Mouse (Mus musculus) cerebellum, postnatal 4 days (tissue): ENCODE measurements around the gene Erc2.

Source experiments
- DNase-seq, 2 experiments: peaks; one replicate each; pipeline ENCODE4 v3.0.0; 2022; ENCODE audit warnings: low spot score in 2 of 2, mixed read lengths in 1 of 2

Gene Erc2

DNA sequence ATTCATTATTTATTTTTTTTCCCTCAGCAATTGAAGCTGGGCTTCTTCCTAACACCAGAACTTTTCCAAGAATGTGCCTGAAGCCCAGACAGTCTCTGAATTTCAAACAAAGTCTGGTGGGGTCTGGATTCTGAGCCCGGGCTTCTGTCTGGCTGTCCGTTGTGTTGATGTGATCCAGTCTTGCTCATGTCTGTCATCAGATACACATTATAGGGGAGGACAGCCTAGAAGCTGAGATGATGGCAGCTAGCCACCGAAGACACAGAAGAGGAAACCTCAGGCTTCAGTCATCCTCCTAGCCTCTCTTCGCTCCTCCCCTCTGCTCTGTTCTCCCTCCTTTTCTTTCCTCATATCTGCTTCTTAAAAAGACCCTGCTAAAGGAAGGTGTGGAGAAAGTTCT lies 551.5 kb downstream of the Erc2 start:
- no peak for DNase-seq

DNA sequence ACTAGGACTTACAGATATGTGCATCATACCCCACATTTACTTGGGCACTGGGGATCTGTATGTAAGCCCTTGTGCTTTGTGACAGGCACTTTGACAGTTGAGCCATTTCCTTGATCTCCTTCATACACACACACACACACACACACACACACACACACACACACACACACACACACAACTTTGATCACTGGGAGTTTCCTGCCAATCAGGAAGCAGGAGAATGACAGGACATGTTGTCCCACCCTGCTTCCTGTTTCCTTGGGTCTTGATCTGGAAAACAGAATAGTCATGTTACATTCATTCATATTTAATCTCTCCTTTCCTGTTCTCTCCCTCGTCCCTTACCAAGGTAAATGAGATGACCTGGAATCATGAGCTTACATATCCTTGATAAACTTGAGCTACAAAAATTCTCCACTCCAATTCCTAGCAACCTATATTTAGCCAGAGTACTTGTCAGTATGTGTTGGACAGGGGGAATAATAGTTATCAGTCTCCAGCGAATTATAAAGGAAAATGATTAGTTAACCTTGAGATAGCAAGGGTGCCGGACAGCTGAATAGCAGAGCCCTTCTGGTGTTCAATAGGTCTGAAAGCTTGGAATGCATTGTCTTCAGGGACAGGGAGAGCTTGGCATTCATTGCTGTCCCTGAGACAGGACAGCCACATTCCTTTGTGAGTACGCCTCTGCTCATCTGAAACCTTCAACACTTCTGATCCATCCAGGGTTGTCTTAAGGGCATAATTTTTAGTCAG lies 559.0 kb downstream of the Erc2 start:
- no peak for DNase-seq

DNA sequence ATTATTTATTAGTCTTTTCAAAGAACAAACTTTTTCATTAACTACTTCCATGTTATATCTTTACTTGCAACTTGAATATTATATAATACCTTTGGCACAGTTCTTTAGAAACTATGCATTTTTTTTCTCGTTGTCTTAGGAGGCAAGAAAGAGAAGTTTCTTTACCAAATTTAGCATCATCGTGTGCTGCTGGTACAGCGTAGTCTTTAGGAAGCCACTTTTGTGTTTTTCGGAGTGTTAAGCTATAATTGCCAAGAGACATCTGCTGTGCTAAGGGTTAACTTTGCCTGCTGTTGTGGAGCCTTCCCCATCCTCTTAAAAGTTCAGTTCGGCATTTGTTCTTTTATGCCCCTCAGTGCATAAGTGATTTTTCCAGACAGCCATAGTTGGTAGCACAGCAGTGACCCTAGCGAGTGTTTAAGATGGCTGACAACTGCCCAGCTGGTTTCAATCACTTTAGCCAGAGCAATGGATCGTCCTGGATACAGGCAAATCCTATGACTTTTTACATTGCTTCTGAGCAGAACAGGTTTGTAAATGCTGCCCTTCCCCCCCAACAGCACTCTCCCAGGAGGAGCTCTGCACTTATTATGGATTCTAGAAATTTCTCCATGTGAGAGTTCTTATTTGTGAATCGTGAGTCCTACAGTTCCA lies 570.6 kb downstream of the Erc2 start:
- no peak for DNase-seq

DNA sequence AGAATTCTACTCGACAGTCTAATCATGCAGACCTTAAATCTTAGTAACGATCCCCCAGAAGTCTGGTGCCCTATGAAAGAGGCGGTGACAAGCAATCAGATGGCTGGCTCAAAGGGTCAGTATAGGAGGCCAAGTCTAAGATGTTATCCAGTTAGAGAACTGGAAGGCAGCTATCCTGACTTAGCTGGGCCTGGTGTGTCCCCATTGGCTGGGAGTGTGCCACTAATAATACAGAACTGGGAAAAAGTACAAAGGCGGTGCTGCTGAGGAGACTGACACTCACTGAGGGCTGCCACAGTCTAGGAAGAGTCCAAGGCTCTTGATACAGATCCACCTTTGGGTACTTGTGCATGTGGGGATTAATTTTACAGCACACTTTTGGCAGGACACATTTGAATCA lies 581.6 kb downstream of the Erc2 start:
- DNase-seq, result no peak

DNA sequence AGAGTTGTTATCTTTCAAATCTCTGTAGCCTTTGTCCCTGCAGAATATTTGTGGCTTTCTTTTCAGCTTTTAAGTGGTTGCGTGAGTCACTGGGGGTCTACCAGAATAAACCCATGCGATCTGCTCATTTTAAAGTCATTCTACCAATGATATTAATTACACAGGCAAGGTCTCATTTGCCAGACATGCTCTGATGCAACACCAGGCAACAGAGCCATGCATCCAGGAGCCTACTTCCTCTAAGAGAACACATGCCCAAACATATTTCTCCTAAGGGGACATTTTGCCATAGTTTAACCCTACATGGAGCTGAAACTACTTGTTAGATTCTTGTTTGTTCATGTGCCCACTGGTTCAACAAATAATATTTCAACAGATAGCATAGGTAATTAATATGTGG lies 584.1 kb downstream of the Erc2 start:
- no peak for DNase-seq

DNA sequence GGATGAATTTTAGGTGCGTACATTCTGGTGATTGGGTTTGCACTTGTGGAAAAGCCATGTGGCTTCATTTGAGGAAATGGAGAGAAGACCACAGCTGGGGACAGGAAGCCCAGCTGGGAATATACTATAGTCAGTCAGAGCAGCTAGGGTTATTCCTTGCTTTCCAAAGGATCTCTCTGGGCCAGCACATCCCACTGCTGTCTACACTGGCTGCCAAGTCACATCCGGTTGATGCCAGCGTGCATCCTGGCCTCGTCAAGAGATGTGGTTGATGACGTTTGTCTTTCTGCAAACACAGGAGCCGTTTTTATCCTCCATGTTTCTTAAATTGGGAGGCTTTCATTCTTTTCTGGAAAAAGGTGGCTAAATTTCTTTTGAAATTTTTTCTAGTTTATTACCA lies 603.3 kb downstream of the Erc2 start:
- DNase-seq, result no peak

DNA sequence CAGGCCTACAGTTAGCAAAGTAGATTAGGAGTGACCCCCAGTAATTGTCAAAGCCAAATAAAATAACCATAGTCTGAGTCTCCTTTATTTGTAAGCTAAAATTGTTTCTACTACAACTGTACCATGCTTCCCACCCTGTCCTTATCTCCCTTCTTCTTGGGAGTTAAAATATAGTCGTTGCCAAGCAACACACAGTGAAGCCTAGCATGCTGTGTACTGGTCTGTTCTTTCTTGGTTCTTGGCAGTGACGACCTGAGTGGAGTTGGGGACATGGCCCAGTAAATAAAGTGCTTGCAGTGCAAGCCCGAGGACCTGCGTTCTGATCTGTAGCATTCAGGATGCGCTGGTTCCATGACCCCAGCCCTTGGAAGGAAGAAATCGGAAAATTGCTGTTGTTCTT lies 608.3 kb downstream of the Erc2 start:
- no peak for DNase-seq

DNA sequence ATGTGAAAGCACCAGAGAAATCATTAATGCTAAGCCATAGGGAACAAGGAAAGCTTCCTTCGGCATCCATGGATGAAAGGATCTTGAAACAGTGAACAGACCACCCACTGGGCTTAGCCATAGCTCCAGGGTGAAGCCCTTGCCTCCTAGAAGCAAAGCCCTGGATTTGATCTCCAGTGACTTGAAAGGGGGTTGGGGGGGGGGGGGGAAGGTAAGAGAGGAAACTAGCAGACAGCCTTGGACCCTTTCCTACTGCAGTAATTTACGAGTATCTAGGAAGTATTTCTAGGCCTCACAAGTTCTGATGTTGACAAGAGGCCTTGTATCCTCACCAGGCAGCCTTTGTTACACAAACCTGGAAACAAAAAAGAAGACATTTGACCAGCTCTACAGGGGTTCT lies 609.0 kb downstream of the Erc2 start:
- DNase-seq, result no peak

DNA sequence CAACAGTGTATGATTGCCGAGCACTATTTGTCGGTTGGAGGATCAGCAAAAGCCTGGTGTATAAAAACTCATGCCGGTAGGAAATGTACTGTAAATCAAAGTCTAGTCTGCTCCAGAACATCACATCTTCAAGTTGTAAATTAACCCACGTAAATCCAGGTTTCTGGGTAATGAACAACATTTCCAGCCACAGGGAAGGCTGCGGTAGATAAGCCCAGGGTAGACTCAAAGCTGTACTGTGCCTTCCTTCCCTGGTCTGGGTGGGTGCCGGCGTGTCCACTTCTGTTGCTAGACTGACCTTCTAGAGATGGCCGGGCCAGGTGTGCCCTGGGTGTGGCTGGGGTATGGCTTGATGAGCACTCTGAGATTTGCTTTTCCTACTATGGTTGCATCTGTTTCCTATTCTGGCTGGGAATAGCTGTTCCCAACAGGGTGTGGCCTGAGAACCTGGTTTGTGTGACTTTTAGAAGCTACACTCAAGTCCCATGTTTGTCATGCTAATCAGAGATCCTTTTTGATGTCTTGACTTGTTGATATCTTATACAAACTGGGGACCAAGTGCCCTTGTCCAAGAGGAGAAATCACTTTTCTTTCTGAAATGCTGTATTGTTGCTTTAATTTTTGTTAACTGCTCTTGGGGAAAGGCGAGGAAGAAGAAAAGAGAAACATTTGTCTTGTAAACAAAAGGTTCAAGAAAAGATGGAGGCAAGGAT lies 616.3 kb downstream of the Erc2 start:
- DNase-seq, result no peak

DNA sequence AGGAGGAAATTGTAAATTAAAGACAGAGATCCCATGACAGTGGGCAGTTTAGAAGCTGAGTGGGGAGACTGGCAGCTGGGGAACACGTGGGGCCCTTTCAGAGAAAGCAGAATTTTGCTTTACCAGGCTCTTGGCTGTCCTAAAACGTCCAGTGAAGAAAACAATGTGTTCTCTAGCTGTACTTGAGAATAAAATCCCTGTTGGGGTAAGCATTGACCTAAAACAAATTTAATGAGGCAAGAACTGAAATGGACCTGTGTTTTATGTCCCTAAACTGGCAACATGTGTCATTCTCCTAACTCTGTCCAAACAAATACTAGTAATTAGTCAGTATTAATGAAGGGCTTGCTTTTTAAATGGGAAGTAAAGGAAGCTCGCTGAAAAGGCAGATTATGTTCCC lies 617.9 kb downstream of the Erc2 start:
- no peak for DNase-seq

DNA sequence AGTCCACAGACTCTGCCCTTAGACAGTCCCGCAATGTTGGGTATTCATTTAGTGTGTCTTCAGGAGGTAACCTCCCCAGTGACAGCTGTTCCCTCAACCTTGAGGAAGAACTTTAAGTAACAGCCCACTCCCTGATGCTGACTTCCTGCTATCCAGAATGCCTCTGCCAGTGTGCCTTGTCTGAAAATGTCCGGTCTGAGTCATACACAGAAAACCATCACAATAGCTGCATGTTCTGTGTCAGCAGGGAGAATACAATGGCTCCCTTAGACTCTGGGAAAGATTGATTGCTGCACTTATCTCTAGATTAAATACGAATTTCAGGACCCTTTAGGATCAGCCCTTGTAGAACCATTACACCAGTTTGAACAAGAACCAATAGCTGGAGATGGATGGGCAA lies 620.5 kb downstream of the Erc2 start:
- DNase-seq, result no peak

DNA sequence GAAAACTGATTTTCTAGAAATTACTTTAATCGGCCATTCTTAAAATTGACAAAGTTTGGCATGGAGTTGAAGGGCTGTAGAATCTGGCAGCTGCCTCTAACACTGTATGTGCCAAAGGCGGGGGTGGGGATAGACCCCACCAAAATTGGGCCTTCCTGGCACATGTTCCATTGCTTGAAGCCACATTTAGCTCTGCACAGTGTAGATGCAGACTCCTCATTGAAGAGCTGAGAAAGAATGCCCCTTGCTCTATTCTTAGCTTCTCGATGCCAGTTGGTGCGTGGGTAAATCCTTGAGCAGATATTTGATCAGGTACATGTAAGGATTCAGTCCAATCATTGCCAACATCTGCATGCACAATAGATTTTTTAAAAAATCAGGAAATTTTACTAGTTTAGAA lies 621.2 kb downstream of the Erc2 start:
- no peak for DNase-seq

DNA sequence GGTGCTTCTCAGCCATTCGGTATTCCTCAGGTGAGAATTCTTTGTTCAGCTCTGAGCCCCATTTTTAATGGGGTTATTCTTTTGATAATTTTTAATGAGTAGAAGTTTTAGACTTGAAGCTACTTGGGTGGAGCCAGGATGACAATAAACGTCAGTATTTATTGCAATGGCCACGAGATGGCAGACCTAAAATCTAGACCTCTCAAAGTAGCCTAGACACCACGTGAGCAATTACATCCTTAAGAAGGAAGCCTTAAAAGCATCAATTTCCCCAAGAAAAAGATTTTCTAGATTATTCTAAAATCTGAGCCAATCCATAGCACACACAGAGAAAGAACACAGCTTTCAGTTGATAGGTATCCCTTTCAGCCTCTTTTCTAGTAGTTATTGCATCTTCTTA lies 640.5 kb downstream of the Erc2 start:
- no peak for DNase-seq

DNA sequence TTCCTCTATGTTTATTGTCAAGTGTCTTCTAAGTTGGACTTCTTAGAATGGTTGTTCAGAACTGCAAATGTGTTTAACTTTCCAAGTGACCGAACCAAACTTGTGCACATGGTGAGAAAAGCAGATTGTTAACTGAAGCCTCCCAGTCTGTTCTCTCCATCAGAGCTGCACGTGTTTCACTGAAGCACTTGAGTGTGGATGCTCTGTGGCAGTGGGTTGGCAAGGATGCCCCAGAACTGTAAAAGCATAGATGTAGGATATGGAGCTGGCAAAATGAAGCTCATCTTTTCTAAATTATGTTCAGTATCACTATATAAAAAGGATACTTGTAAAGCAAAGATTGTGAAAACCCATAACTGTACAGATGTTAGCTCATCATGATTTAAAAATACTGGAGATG lies 645.1 kb downstream of the Erc2 start:
- DNase-seq, result no peak

DNA sequence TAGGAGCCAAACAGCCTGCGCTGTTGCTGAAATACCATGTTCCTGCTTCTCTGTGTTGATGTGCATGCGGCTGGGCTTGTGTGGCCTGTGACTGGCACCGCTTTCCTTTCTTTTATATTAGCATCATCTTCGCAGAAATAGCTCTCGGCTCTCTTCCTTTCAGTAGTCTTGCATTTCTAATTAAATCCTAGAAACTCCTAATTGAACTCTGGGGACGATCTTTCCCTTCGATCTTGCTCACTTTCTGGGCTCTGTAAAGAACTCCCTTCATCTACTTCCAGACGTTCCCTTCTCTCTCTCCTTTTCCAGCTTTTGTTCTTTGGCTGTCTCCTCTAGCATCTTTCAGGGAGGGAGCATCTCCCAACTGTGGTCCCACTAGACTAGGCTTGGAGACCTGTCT lies 649.6 kb downstream of the Erc2 start:
- no peak for DNase-seq

DNA sequence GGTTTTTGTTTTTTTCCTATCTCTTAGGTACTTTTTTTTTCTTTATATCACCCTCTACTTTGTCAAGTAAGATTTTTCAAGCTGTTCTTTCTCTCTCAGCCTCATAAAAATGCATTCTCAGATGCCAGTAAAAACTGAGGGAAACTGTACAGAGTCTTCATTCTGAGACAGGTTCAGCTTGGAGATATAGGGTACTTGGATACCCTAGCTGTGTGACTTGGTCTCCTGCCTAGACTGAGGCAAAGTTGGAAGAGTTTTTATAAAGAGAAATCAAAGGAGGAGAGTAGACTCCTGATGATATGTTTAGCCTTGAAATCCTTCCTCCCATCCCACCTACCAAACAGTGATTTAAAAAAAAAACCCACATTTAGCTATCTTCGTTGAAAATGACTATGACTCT lies 651.4 kb downstream of the Erc2 start:
- no peak for DNase-seq

DNA sequence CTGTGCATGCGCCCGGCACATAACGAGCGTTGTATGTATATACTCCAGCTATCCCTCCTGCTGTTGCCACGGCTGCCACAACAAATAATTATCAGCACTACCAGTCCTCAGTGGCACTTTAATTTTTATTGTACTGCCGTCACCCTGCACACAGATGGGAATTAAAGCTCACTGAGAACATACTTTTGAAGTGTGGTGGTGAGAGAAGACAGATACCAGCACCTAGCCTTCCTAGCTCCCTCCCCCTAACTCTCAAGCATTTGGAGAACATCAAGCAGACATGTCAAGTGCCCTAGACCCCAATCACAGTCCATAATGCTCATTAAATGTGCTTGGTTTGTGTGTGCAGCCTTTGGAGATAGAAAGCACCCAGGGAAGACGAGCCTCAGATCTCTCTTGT lies 652.6 kb downstream of the Erc2 start:
- DNase-seq, result no peak

DNA sequence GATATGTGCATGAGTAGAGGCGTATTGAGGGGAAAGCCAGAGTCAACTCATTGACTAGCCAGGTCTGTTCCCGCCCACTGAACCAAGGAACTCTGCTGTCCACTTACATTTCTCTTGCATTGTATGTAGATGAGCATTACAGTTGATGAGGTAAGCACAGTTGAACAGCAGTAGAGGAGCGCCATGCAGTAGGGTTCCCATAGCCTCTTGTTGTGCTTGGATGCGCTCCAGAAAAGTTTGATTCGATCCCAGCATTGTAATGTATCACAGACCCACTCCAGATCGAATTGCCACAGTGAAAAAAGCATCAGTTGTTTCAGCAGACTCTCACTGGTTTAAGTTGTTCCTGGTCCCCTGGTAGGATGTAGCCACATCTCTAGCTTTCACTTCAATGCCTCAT lies 656.7 kb downstream of the Erc2 start:
- DNase-seq, result no peak

DNA sequence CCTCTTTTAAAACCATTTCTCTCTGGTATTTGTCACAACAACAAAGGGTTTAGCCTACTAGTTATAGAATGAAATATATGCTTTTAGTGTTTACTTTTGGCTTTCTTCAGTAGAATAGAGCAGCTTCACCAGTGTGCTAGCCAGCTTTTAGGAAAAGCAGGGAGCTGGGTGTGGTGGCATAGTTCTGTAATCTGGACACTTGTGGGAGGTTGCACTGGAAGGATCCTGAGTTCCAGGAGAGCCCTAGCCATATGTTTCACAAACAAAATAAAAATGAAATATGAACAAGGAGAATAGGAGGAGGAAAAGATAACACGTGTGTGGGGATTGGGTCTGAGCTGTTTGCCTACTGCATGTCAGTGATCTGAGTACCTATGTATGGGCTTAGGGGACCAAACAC lies 658.1 kb downstream of the Erc2 start:
- no peak for DNase-seq

DNA sequence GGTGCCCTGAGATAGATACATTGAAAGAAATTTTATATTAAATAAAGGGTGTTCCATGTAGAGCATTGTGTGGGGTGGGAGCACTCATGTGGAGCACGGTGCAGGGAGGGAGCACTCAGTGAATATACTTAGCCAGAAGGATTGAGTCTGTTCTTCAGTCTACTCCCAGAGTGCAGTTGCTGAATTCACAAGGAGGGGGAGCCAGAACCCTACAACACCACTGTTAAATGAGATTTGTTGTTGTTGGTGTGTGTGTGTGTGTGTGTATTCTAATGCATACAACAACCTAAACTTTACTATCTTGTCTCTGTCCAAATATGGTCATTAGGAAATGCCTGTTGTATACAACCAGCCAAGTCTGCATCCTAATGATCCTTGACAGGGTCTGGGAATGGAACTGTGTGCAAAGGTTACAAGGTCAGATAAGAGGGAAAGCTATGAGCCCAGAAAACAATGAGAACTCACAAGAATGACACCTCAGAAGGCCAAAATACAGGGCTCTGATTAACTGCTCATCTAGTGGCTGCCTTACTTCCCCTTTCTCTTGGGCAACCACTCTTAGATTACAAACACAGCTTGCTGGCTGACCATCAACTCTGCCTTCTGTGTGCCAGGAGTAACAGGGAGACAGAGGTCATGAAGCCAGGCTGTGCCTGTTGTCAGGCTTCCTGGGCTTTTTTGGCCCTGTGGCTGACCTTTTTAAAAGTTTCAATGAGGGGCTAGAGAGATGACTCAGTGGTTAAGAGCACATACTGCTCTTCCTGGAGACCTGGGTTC lies 661.3 kb downstream of the Erc2 start:
- DNase-seq, result no peak

DNA sequence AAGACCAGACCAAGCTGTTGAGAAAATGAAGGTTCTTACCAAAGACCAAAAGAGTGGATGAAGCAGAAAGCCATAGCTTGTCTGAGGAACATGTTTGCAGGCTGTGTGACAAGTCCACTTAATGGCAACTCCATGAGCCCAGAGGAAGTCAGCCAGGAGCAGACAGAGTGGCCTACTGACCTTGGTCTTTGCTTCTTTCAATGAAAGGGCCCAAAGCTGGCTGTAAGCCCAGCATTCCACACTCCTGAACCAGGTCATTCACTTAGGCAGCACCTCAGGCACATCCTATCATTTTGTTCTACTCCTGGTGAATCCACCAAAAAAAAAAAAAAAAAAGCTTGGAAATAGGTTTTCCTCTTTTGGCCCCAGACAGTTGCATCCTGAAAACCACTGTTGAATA lies 664.3 kb downstream of the Erc2 start:
- DNase-seq, result no peak

DNA sequence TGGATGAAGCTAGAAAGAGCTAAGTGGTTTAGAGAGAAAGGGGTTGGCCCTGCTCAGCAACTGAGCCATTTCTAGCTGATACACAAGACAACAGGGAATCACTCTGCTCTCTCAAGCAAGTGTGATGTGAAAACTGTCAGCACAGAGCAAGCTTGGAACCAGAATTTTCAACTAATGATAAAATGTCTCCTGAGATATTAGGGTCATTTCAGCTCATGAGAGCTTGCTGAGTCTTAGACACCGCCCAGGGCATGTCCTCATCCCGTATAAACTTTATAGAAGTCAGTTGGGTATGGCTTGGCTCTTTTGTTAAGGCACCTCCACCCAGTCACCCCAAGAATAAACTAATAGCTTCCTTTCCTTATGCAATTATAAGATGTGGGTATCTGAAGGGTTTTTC lies 666.0 kb downstream of the Erc2 start:
- DNase-seq, result no peak
